Mouse (Mus musculus) CH12.LX (cell line): ENCODE measurements at regions not wholly inside any gene's neighbourhood (a gene's known extent, or its start where the extent isn't known, plus 50 kb on each side); places are given as distances from the start of the nearest gene placed in this dataset.
A peak's percentile ranks its signal among the peaks of the same experiment; 100 is the strongest.

Experiments
- DNase-seq: peaks from one replicate; pipeline ENCODE4 v3.0.0-alpha.2; 2013; ENCODE audit errors: extremely low read depth
- H3K27ac ChIP-seq: 2 replicates; pipeline ENCODE4 v1.5.1; 2012; ENCODE audit warnings: low read depth, mild to moderate bottlenecking, control low read depth, moderate library complexity; ENCODE audit not compliant: insufficient read depth
- H3K27me3 ChIP-seq: replicated peaks from 2 replicates; pipeline ENCODE3; 2012; ENCODE audit warnings: inconsistent platforms
- H3K36me3 ChIP-seq, 2 experiments: replicated peaks in 1 of 2; 2 replicates each; pipeline versions ENCODE3 to v1.6.1; 2012; ENCODE audit warnings: inconsistent platforms in 1 of 2, low read length in 1 of 2, mild to moderate bottlenecking in 1 of 2, mixed read lengths in 1 of 2, moderate library complexity in 1 of 2; ENCODE audit not compliant: control insufficient read depth in 1 of 2, insufficient read depth in 1 of 2
- H3K4me1 ChIP-seq, 2 experiments: 2 replicates each; pipeline ENCODE4 v1.6.1; 2012; ENCODE audit warnings: inconsistent platforms in 1 of 2, moderate library complexity in 1 of 2; ENCODE audit not compliant: insufficient read depth in 2 of 2, control insufficient read depth in 1 of 2
- H3K4me2 ChIP-seq: 2 replicates; pipeline ENCODE4 v1.6.1; 2012; ENCODE audit warnings: low read depth, mild to moderate bottlenecking, control low read depth; ENCODE audit not compliant: poor library complexity, insufficient read depth, severe bottlenecking
- H3K4me3 ChIP-seq, 3 experiments: fragments of 150-350 bp in 1 of 3; sonication (generic) in 1 of 3; replicated peaks in 1 of 3; 2 replicates each; pipeline versions ENCODE3 to v1.5.1; 2011 to 2012; ENCODE audit warnings: low read depth in 2 of 3, low read length in 2 of 3, mild to moderate bottlenecking in 2 of 3, moderate library complexity in 2 of 3, control low read depth in 1 of 3, improper control_type of control experiment in 1 of 3, inconsistent platforms in 1 of 3, mixed read lengths in 1 of 3; ENCODE audit not compliant: poor library complexity in 1 of 3
- H3K79me2 ChIP-seq: replicated peaks from 2 replicates; pipeline ENCODE4 v1.6.1; 2012; ENCODE audit warnings: mild to moderate bottlenecking, moderate library complexity; ENCODE audit not compliant: control insufficient read depth, poor library complexity, insufficient read depth, severe bottlenecking; ENCODE audit errors: extremely low read depth
- H3K9ac ChIP-seq: 2 replicates; pipeline ENCODE4 v1.6.1; 2012; ENCODE audit warnings: low read depth, mild to moderate bottlenecking, control low read depth, moderate library complexity; ENCODE audit not compliant: insufficient read depth
- H3K9me3 ChIP-seq: replicated peaks from 2 replicates; pipeline ENCODE3; 2012; ENCODE audit warnings: low read length, inconsistent platforms, mixed read lengths
- BHLHE40 ChIP-seq: IDR thresholded peaks from 2 replicates; pipeline ENCODE4 v1.6.1; 2011; ENCODE audit warnings: mild to moderate bottlenecking, low read depth, low read length, improper control_type of control experiment
- CHD2 ChIP-seq: IDR thresholded peaks from 2 replicates; pipeline ENCODE4 v1.6.1; 2011; ENCODE audit warnings: low read length, improper control_type of control experiment
- ELF1 ChIP-seq: IDR thresholded peaks from 2 replicates; pipeline ENCODE4 v1.6.1; 2014; ENCODE audit warnings: low read depth, mild to moderate bottlenecking, inconsistent platforms, low read length, improper control_type of control experiment
- GABPA ChIP-seq: IDR thresholded peaks from 2 replicates; pipeline ENCODE4 v1.6.1; 2012; ENCODE audit warnings: low read depth, low read length, improper control_type of control experiment, inconsistent platforms; ENCODE audit not compliant: insufficient replicate concordance
- IRF4 ChIP-seq: IDR thresholded peaks from 2 replicates; pipeline ENCODE4 v1.6.1; 2014; ENCODE audit warnings: low read depth, mild to moderate bottlenecking, inconsistent platforms, low read length, improper control_type of control experiment
- KAT2A ChIP-seq: IDR thresholded peaks from 2 replicates; pipeline ENCODE4 v1.6.1; 2012; ENCODE audit warnings: low read length, improper control_type of control experiment, inconsistent platforms; ENCODE audit not compliant: insufficient replicate concordance
- MAFK ChIP-seq: IDR thresholded peaks from 2 replicates; pipeline ENCODE4 v1.6.1; 2011; ENCODE audit warnings: low read length, improper control_type of control experiment; ENCODE audit not compliant: insufficient replicate concordance
- MAX ChIP-seq: IDR thresholded peaks from 2 replicates; pipeline ENCODE4 v1.6.1; 2011; ENCODE audit warnings: low read length, improper control_type of control experiment
- MXI1 ChIP-seq: IDR thresholded peaks from 2 replicates; pipeline ENCODE4 v1.6.1; 2011; ENCODE audit warnings: mild to moderate bottlenecking, low read depth, low read length, improper control_type of control experiment
- NELFE ChIP-seq: IDR thresholded peaks from 2 replicates; pipeline ENCODE4 v1.6.1; 2011; ENCODE audit warnings: low read depth, low read length, improper control_type of control experiment
- NRF1 ChIP-seq: IDR thresholded peaks from 2 replicates; pipeline ENCODE4 v1.6.1; 2014; ENCODE audit warnings: low read depth, mild to moderate bottlenecking, inconsistent platforms, low read length, improper control_type of control experiment, moderate library complexity
- PAX5 ChIP-seq: IDR thresholded peaks from 2 replicates; pipeline ENCODE4 v1.6.1; 2012; ENCODE audit warnings: low read length, inconsistent platforms, mixed read lengths
- POLR2A ChIP-seq: IDR thresholded peaks from 2 replicates; pipeline ENCODE4 v1.6.1; 2011; ENCODE audit warnings: low read depth, mild to moderate bottlenecking, improper control_type of control experiment, low read length
- POLR2AphosphoS2 ChIP-seq: IDR thresholded peaks from 2 replicates; pipeline ENCODE4 v1.6.1; 2011; ENCODE audit warnings: low read depth, low read length, improper control_type of control experiment
- RAD21 ChIP-seq: IDR thresholded peaks from 2 replicates; pipeline ENCODE4 v1.6.1; 2011; ENCODE audit warnings: low read depth, mild to moderate bottlenecking, low read length, improper control_type of control experiment, moderate library complexity
- RCOR1 ChIP-seq: conservative IDR thresholded peaks from 2 replicates; pipeline ENCODE4 v1.6.1; 2012; ENCODE audit warnings: low read depth, mild to moderate bottlenecking, inconsistent platforms, low read length, improper control_type of control experiment
- SIN3A ChIP-seq: IDR thresholded peaks from 2 replicates; pipeline ENCODE4 v1.6.1; 2012; ENCODE audit warnings: low read length, improper control_type of control experiment, inconsistent platforms
- TBP ChIP-seq: conservative IDR thresholded peaks from 2 replicates; pipeline ENCODE4 v1.6.1; 2011; ENCODE audit warnings: low read depth, low read length, improper control_type of control experiment
- UBTF ChIP-seq: IDR thresholded peaks from 2 replicates; pipeline ENCODE4 v1.6.1; 2012; ENCODE audit warnings: low read depth, mild to moderate bottlenecking, inconsistent platforms, low read length, improper control_type of control experiment, moderate library complexity
- USF1 ChIP-seq: IDR thresholded peaks from 2 replicates; pipeline ENCODE4 v1.6.1; 2014; ENCODE audit warnings: low read depth, mild to moderate bottlenecking, inconsistent platforms, low read length, improper control_type of control experiment
- USF2 ChIP-seq: conservative IDR thresholded peaks from 2 replicates; pipeline ENCODE4 v1.6.1; 2011; ENCODE audit warnings: low read depth, low read length, improper control_type of control experiment
- ZC3H11A ChIP-seq: IDR thresholded peaks from 2 replicates; pipeline ENCODE4 v1.6.1; 2012; ENCODE audit warnings: low read depth, mild to moderate bottlenecking, inconsistent platforms, low read length, improper control_type of control experiment
- ZKSCAN1 ChIP-seq: IDR thresholded peaks from 2 replicates; pipeline ENCODE4 v1.6.1; 2012; ENCODE audit warnings: low read depth, inconsistent platforms, low read length, improper control_type of control experiment, borderline replicate concordance
- ZMIZ1 ChIP-seq: IDR thresholded peaks from 2 replicates; pipeline ENCODE4 v1.6.1; 2012; ENCODE audit warnings: low read depth, mild to moderate bottlenecking, inconsistent platforms, low read length, improper control_type of control experiment
- dilution Hi-C: fragments of 300-500 bp; cut with MboI; formaldehyde crosslinking; loops from 2 replicates; pipeline ENCODE4 v1.14.3; 2020; ENCODE audit warnings: low sequenced_read_pairs; ENCODE audit not compliant: extremely low pct_unique_long_range_greater_than_20kb, extremely low pct_ligation_motif_present
- in situ Hi-C: fragments of 300-500 bp; cut with MboI; formaldehyde crosslinking; loops from 3 replicates; pipeline ENCODE4 v1.14.3; 2019; ENCODE audit warnings: low sequenced_read_pairs, low pct_ligation_motif_present, low pct_unique_long_range_greater_than_20kb, mixed read lengths

DNA sequence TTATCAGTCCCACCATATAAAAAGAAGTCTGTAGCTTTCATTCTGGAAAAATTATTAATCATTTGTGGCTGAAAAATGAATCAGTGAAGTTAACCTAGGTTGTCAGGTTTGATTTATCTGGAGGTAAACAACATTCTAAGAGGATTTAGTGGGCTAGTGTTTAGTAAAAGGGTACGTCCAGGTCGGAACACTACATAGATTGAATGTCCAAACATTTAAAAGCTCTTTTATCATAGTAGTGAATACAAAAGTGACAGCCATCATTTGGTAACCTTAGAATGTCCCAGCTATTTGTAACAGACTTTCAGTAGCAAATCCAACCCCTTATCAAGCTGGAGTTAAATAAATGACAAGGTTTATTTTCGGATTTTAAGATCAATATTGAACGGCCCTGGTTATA is 192.7 kb upstream of the Tmco5 start (continued):
- no peak for TF ChIP-seq UBTF
- no peak for TF ChIP-seq NRF1
- TF ChIP-seq, all 38 proteins: peak for 0

DNA sequence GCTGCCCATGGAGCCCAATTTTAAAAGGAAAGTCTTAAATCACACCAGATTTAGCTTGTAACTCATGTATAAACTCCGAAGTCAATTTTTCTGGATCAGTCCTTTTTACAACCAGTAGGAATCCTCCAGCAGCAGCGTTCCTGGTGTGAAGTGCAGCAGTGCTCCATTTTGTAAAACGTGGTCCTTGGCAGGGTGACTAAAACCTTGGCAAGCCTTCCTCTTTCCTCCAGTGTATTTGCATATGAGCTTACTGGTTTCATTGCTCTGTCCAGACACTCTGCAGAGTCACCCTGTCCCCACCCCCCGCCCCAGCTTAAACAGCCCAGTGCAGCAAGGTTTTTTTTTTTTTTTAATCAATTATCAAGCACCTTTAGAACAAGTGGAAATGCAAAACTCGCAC is 180.9 kb upstream of the Tmco5 start:
- Histone ChIP-seq H3K9ac (no peak overlapping the region), H3K4me1 (peaks cover 0 to 8% of the 10 kb centered on the region in 2 experiments; a peak in 1 of 4 replicates), H3K27me3 (no peaks in the 10 kb centered on the region), H3K4me2 (no peak overlapping the region), H3K27ac (no peak overlapping the region), H3K36me3 (no peaks in the 10 kb centered on the region), H3K4me3 (no peak overlapping the region), H3K79me2 (no peaks in the 10 kb centered on the region), H3K9me3 (no peaks in the 10 kb centered on the region)
- in situ Hi-C loops (no loop called here), dilution Hi-C loops (no loop called here)
- TF ChIP-seq ELF1 (no peak), MAX (no peak), ZMIZ1 (no peak), POLR2AphosphoS2 (no peak), ZC3H11A (no peak), GABPA (no peak), MXI1 (no peak), NELFE (no peak), TBP (no peak), USF2 (no peak), PAX5 (no peak), POLR2A (no peak)
- DNase-seq, result peak; percentile 33

DNA sequence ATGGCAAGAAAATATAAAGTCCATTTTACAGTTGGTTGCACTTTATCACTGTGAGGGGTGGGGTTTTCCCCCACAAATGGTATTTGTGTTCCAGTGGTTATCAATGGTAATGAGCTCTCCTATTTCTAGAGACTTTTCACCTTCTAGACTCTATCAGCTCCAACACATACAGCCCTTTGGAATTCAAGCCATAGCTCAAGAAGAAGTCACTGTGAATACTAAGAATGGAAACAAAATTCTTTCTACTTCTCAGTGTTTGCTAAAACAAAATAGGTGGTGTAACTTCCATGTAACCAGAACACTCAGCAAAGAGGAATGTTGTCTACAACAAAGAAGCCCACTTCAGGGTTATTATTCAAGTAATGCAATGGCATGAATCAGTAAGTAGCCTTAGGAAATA is 173.8 kb upstream of the Tmco5 start:
- in situ Hi-C loops, result no loop called here
- dilution Hi-C loops, result no loop called here
- TF ChIP-seq MAFK (no peak), KAT2A (no peak), ELF1 (no peak), CHD2 (no peak), BHLHE40 (no peak), SIN3A (no peak), IRF4 (no peak), RCOR1 (no peak), ZC3H11A (no peak), NELFE (no peak), POLR2A (no peak), MAX (no peak), RAD21 (no peak), USF1 (no peak), ZKSCAN1 (no peak)

More for the DNA sequence above, 173.8 kb upstream of the Tmco5 start:
- H3K27ac ChIP-seq, result no peak overlapping the region
- peaks cover 0 to 5% of the 10 kb centered on the region in 2 experiments; a peak in 1 of 4 replicates for H3K4me1 ChIP-seq
- H3K79me2 ChIP-seq, result no peaks in the 10 kb centered on the region
- H3K27me3 ChIP-seq, result no peaks in the 10 kb centered on the region
- no peak overlapping the region for H3K4me2 ChIP-seq
- H3K4me3 ChIP-seq, result no peak overlapping the region
- H3K9me3 ChIP-seq, result no peaks in the 10 kb centered on the region
- no peaks in the 10 kb centered on the region for H3K36me3 ChIP-seq
- no peak overlapping the region for H3K9ac ChIP-seq
- no peak for DNase-seq
